Mouse (Mus musculus) liver, embryonic 16.5 days (tissue): Measurements from ENCODE around the gene Miox. TPM values are rescaled to one million over a fixed set of nuclear protein-coding genes. Genes with fewer than 3 reads are reported as not detected.

Experiments used
- ATAC-seq: fragments of 200-750 bp; cut with Nextera tagmentation; 2 replicates; pipeline ENCODE4 v1.8.0; 2017; ENCODE audit warnings: low read depth, mild to moderate bottlenecking, moderate number of reproducible peaks, moderate library complexity
- H3K27ac ChIP-seq: fragments of 300-500 bp; sonication (generic); 2 replicates; pipeline ENCODE4 v1.5.1; 2014; ENCODE audit warnings: mild to moderate bottlenecking, low read length
- H3K27me3 ChIP-seq: fragments of 300-500 bp; sonication (generic); 2 replicates; pipeline ENCODE4 v1.6.1; 2014; ENCODE audit warnings: low read depth, low read length, mixed read lengths; ENCODE audit not compliant: control insufficient read depth, insufficient read depth
- H3K36me3 ChIP-seq: fragments of 300-500 bp; sonication (generic); 2 replicates; pipeline ENCODE4 v1.6.1; 2014; ENCODE audit warnings: mild to moderate bottlenecking; ENCODE audit not compliant: control insufficient read depth, insufficient read depth
- H3K4me1 ChIP-seq: fragments of 300-500 bp; sonication (generic); 2 replicates; pipeline ENCODE4 v1.6.1; 2014; ENCODE audit warnings: low read depth, low read length, mixed read lengths; ENCODE audit not compliant: control insufficient read depth
- H3K4me2 ChIP-seq: fragments of 300-500 bp; sonication (generic); 2 replicates; pipeline ENCODE4 v1.6.1; 2014; ENCODE audit warnings: low read depth, low read length, mixed read lengths
- H3K4me3 ChIP-seq: fragments of 300-500 bp; sonication (generic); 2 replicates; pipeline ENCODE4 v1.5.1; 2014; ENCODE audit warnings: low read depth, mild to moderate bottlenecking, low read length
- H3K9ac ChIP-seq: fragments of 300-500 bp; sonication (generic); 2 replicates; pipeline ENCODE4 v1.6.1; 2014; ENCODE audit warnings: low read depth, low read length
- H3K9me3 ChIP-seq: fragments of 300-500 bp; sonication (generic); replicated peaks from 2 replicates; pipeline ENCODE4 v1.6.1; 2016; ENCODE audit warnings: low read length; ENCODE audit not compliant: control insufficient read depth
- WGBS: fragments of 180-500 bp; shearing (Covaris S2); extraction: QIAGEN DNeasy Blood & Tissue Kit; methylation state at CpG from one replicate; pipeline ENCODE4 v1.1.7; 2014; ENCODE audit not compliant: insufficient replicate concordance; 5-methylcytosine and 5-hydroxymethylcytosine counted together
- microRNA-seq: library from miRNA; unstranded; fragments of <30 nt; microRNA quantifications from one replicate; pipeline ENCODE4, GENCODE M21; 2016
- polyA plus RNA-seq: library from polyadenylated mRNA; unstranded; fragments of >200 nt; fragmentation: Nextera tagmentation; extraction: Ambion mirVana; gene quantifications from 2 replicates; pipeline ENCODE4 v1.2.1, GENCODE M21; 2015

Gene Miox
- polyA plus RNA-seq, 1 experiment from 2014 or later = 8.9 TPM

GRCm38 (mm10) chr15:89376957-89377356 lies 42.8 kb downstream of the Miox start, which contains the start of gene Tymp:
TSS of gene Tymp (minus strand) at chr15:89377039.
- Histone ChIP-seq H3K9ac (no peak within 1 kb of the TSS), H3K4me2 (no peak within 1 kb of the TSS), H3K27ac (no peak within 1 kb of the TSS), H3K36me3 (peaks cover 7% of the 10 kb centered on the region), H3K4me3 (no peak within 1 kb of the TSS), H3K4me1 (peaks cover 34% of the 10 kb centered on the region), H3K9me3 (no peaks in the 10 kb centered on the region), H3K27me3 (peaks cover 34% of the 10 kb centered on the region)
- WGBS = 43% methylated on average over 16 of the region's 16 CpGs
- ATAC-seq = no peak

GRCm38 (mm10) chr15:89377362-89377761 lies 43.2 kb downstream of the Miox start:
- H3K27me3 ChIP-seq = peaks cover 34% of the 10 kb centered on the region
- 14% methylated on average over 18 of the region's 18 CpGs for WGBS
- no peak overlapping the region for H3K4me2 ChIP-seq
- ATAC-seq = no peak
- H3K27ac ChIP-seq = no peak overlapping the region
- H3K9me3 ChIP-seq = no peaks in the 10 kb centered on the region
- H3K9ac ChIP-seq = no peak overlapping the region
- H3K4me1 ChIP-seq = peaks cover 34% of the 10 kb centered on the region
- H3K4me3 ChIP-seq = no peak overlapping the region
- H3K36me3 ChIP-seq = peaks cover 3% of the 10 kb centered on the region

- H3K4me2 ChIP-seq = peak overlapping the region; percentile 71
- no peaks in the 10 kb centered on the region for H3K9me3 ChIP-seq
- peak overlapping the region; percentile 52 for H3K4me3 ChIP-seq
- 19% methylated on average over 46 of the region's 46 CpGs for WGBS
- no peak for ATAC-seq
- H3K27me3 ChIP-seq = peaks cover 34% of the 10 kb centered on the region
- no peak overlapping the region for H3K27ac ChIP-seq
- peaks cover 29% of the 10 kb centered on the region for H3K4me1 ChIP-seq
- H3K9ac ChIP-seq = peak overlapping the region; percentile 45; the same call in 1 of the 2 replicates
- H3K36me3 ChIP-seq = no peaks in the 10 kb centered on the region
Measured at GRCm38 (mm10) chr15:89377938-89378828, 44.0 kb downstream of the Miox start.

GRCm38 (mm10) chr15:89378831-89379401 lies 44.7 kb downstream of the Miox start, which contains the start of gene Odf3b:
TSS of gene Odf3b (minus strand) at chr15:89379282.
- WGBS = under 1% methylated on average over 33 of the region's 33 CpGs
- ATAC-seq = peak; percentile 16; the same call in 1 of the 2 replicates
- H3K4me1 ChIP-seq = peaks cover 28% of the 10 kb centered on the region
- peaks cover 34% of the 10 kb centered on the region for H3K27me3 ChIP-seq
- no peak within 1 kb of the TSS for H3K27ac ChIP-seq
- H3K9me3 ChIP-seq = no peaks in the 10 kb centered on the region
- H3K36me3 ChIP-seq = no peaks in the 10 kb centered on the region
- H3K9ac ChIP-seq = peak within 1 kb of the TSS; percentile 45
- H3K4me3 ChIP-seq = peak within 1 kb of the TSS; percentile 52
- peak within 1 kb of the TSS; percentile 71 for H3K4me2 ChIP-seq

GRCm38 (mm10) chr15:89379429-89379828 lies 45.2 kb downstream of the Miox start:
- Histone ChIP-seq H3K4me1 (peaks cover 23% of the 10 kb centered on the region), H3K27ac (no peak overlapping the region), H3K9me3 (no peaks in the 10 kb centered on the region), H3K4me3 (peak overlapping the region; percentile 52), H3K9ac (0 out of 2 replicates have a peak overlapping the region, but pooled peaks have one; percentile 11), H3K4me2 (peak overlapping the region; percentile 71), H3K27me3 (peaks cover 34% of the 10 kb centered on the region), H3K36me3 (no peaks in the 10 kb centered on the region)
- peak; percentile 63 for ATAC-seq
- 7% methylated on average over 10 of the region's 10 CpGs for WGBS

- Histone ChIP-seq H3K9ac (no peak within 1 kb of the TSS), H3K4me1 (peaks cover under 1% of the 10 kb centered on the region; the same call in 1 of the 2 replicates), H3K4me2 (no peak within 1 kb of the TSS), H3K4me3 (no peak within 1 kb of the TSS), H3K27ac (no peak within 1 kb of the TSS), H3K27me3 (peaks cover under 1% of the 10 kb centered on the region), H3K36me3 (no peaks in the 10 kb centered on the region), H3K9me3 (no peaks in the 10 kb centered on the region)
- ATAC-seq = no peak
- 74% methylated on average over 7 of the region's 7 CpGs for WGBS
Measured at GRCm38 (mm10) chr15:89384617-89385016, 50.4 kb downstream of the Miox start, which contains the start of gene Klhdc7b. TSS of gene Klhdc7b (plus strand) at chr15:89384917.

Small RNA genes within 50 kb of the gene (microRNA-seq; reads per million reads assigned to microRNA genes)
- gene Mir6959 = 1.2 reads per million

Other genes starting within 250 kb of the Miox start
- 7.8 and 9.1 TPM in 2 replicates for gene Selenoo, start 245.3 kb upstream of the Miox start, polyA plus RNA-seq
- gene Tubgcp6, start 211.3 kb upstream of the Miox start, polyA plus RNA-seq = 5.8 and 6.3 TPM in 2 replicates
- gene Hdac10, start 205.7 kb upstream of the Miox start, polyA plus RNA-seq = 8.2 and 9.7 TPM in 2 replicates
- gene Mapk12, start 193.7 kb upstream of the Miox start, polyA plus RNA-seq = 1.1 and 1.9 TPM in 2 replicates
- 0.83 and 0.97 TPM in 2 replicates for gene Mapk11, start 184.8 kb upstream of the Miox start, polyA plus RNA-seq
- 26.2 and 31.9 TPM in 2 replicates for gene Plxnb2, start 153.6 kb upstream of the Miox start, polyA plus RNA-seq
- gene Dennd6b, start 137.9 kb upstream of the Miox start, polyA plus RNA-seq = 2.7 and 3.8 TPM in 2 replicates
- 15.5 and 16.4 TPM in 2 replicates for gene Ppp6r2, start 122.8 kb upstream of the Miox start, polyA plus RNA-seq
- 20.7 and 23.1 TPM in 2 replicates for gene Sbf1, start 19.1 kb upstream of the Miox start, polyA plus RNA-seq
- gene Adm2, start 11.7 kb upstream of the Miox start, polyA plus RNA-seq = 1.9 and 2.6 TPM in 2 replicates
- 29.2 and 34.4 TPM in 2 replicates for gene Lmf2, start 21.3 kb downstream of the Miox start, polyA plus RNA-seq
- 100 and 103 TPM in 2 replicates for gene Ncaph2, start 21.3 kb downstream of the Miox start, polyA plus RNA-seq
- 2.9 and 3.1 TPM in 2 replicates for gene Sco2, start 39.4 kb downstream of the Miox start, polyA plus RNA-seq
- gene Tymp, start 42.6 kb downstream of the Miox start, polyA plus RNA-seq = 0.32 and 0.39 TPM in 2 replicates
- gene Odf3b, start 44.9 kb downstream of the Miox start, polyA plus RNA-seq = 0.73 and 0.76 TPM in 2 replicates
- gene Klhdc7b, start 50.5 kb downstream of the Miox start, polyA plus RNA-seq = not detected in 2 replicates
- gene Syce3, start 76.1 kb downstream of the Miox start, polyA plus RNA-seq = not detected in 2 replicates
- 3.7 and 4.5 TPM in 2 replicates for gene Cpt1b, start 91.5 kb downstream of the Miox start, polyA plus RNA-seq
- 2.0 TPM in 2 replicates for gene C730034F03Rik, start 95.2 kb downstream of the Miox start, polyA plus RNA-seq
- gene Gm44502, start 95.3 kb downstream of the Miox start, polyA plus RNA-seq = 0.14 and 0.19 TPM in 2 replicates
- gene Chkb, start 95.5 kb downstream of the Miox start, polyA plus RNA-seq = 25.8 and 27.5 TPM in 2 replicates
- 0.26 TPM in 1 of 2 replicates, not detected in the other for gene Mapk8ip2, start 119.5 kb downstream of the Miox start, polyA plus RNA-seq
- 4.3 and 5.0 TPM in 2 replicates for gene Arsa, start 143.0 kb downstream of the Miox start, polyA plus RNA-seq
- 0.20 and 0.33 TPM in 2 replicates for gene Shank3, start 165.2 kb downstream of the Miox start, polyA plus RNA-seq
- gene Acr, start 233.9 kb downstream of the Miox start, polyA plus RNA-seq = not detected in 2 replicates